Mouse (Mus musculus) heart, postnatal 0 days (tissue): Measurements from ENCODE around the gene Apba3.

Experiments used
- CTCF ChIP-seq: IDR thresholded peaks from 2 replicates; pipeline ENCODE4 v1.5.1; 2016; ENCODE audit warnings: antibody characterized with exemption, control low read depth, low read depth
- EP300 ChIP-seq: IDR thresholded peaks from 2 replicates; pipeline ENCODE4 v1.6.1; 2016; ENCODE audit warnings: antibody characterized with exemption, low read depth

GRCm38 (mm10) chr10:81268643-81269412 is 2.1 kb downstream of the Apba3 start:
- TF ChIP-seq CTCF, result no peak
- no peak for TF ChIP-seq EP300
